Comparison of ENCODE assay signal across 23 mouse cellular contexts in the genomic region with DNA sequence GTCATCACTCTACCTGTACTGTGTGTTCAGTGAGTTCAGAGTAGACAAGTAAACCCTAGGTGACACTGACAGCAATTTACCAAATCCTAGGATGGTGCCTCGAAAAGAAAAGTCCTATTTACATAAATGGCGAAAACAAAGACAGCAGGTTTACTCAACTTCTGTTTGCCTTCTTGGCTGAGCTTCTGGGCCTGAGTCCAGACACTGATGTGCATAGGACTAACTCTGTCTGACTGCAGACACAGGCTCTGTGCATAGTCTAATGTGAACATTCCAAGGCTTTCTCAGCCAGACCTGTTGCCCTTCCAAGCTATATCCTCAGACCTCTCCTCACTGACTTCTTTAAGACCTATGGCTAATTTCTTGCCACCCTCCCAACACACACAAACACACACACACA.
DNase-seq lines count a peak whose midpoint lies in the region; ATAC-seq lines count a peak whose summit lies in the region.
"Had no signal": no experiment of that assay in that cellular context is flagged by ENCODE, and none has a peak within 500 bp of the region (broad histone marks: within the 10 kb centered on the region; RNA-seq: fewer than 3 reads in every experiment).

No protein-coding gene starts in this region.

- no peak overlapping the region for H3K9ac ChIP-seq in heart, embryonic 11.5 days (ENCODE audit: low read depth, low read length)
- H3K9ac ChIP-seq: embryonic facial prominence, embryonic 15.5 days; heart, embryonic 15.5 days; liver, embryonic 13.5 days had no signal

- no peak for ATAC-seq in heart, embryonic 11.5 days (replicated peaks; ENCODE audit: insufficient number of reproducible peaks, low FRiP score, low TSS enrichment)
- no peak for ATAC-seq in megakaryocyte progenitor cell, adult 5-6 weeks (replicated peaks; ENCODE audit: poor library complexity)
- ATAC-seq: intestine, embryonic 16.5 days had no signal

- no peak overlapping the region for H3K4me2 ChIP-seq in heart, embryonic 11.5 days
- H3K4me2 ChIP-seq: embryonic facial prominence, embryonic 15.5 days; heart, embryonic 15.5 days; liver, embryonic 13.5 days had no signal

- no peaks in the 10 kb centered on the region for H3K36me3 ChIP-seq in heart, embryonic 11.5 days (ENCODE audit: control insufficient read depth, insufficient read depth, low read length)
- H3K36me3 ChIP-seq: embryonic facial prominence, embryonic 15.5 days; forebrain, embryonic 10.5 days; G1E; heart, embryonic 15.5 days; liver, embryonic 13.5 days had no signal

- no peak overlapping the region for H3K4me3 ChIP-seq in heart, embryonic 11.5 days (ENCODE audit: low read depth, low read length)
- H3K4me3 ChIP-seq: embryonic facial prominence, embryonic 15.5 days; forebrain, embryonic 10.5 days; heart, adult 2 months; heart, embryonic 15.5 days; left cerebral cortex, adult 2 months; liver, embryonic 13.5 days had no signal

- 74% methylated on average over 2 of the region's 2 CpGs for WGBS in heart, embryonic 11.5 days (ENCODE audit: insufficient replicate concordance)

- intact Hi-C loops in left cerebral cortex, postnatal 4 days (cut with DNase I) = loop anchor here (10.0 kb wide), 1 partner anchor 1507 kb away; no protein-coding TSS in a partner anchor
- intact Hi-C loops in left cerebral cortex, postnatal 10 days (cut with DNase I) = no loop called here

- peaks cover 5% of the 10 kb centered on the region for H3K27me3 ChIP-seq in heart, embryonic 11.5 days (ENCODE audit: control insufficient read depth, insufficient read depth, low read length)

- no peaks in the 10 kb centered on the region for H3K9me3 ChIP-seq in heart, embryonic 11.5 days (replicated peaks; ENCODE audit: control insufficient read depth, low read length)
- H3K9me3 ChIP-seq: embryonic facial prominence, embryonic 15.5 days; forebrain, embryonic 10.5 days; heart, embryonic 15.5 days; liver, embryonic 13.5 days had no signal

- no peaks in the 10 kb centered on the region for H3K4me1 ChIP-seq in heart, embryonic 11.5 days (ENCODE audit: control insufficient read depth, insufficient read depth, low read length)
- H3K4me1 ChIP-seq: embryonic facial prominence, embryonic 15.5 days; liver, embryonic 13.5 days had no signal

- peak; percentile 66 for DNase-seq in cerebellum, adult 11-12 months
- no peak for DNase-seq in cerebellum, postnatal 4 days (ENCODE audit: low spot score in 2 of 2)
- DNase-seq in left cerebral cortex, postnatal 4 days = peak; percentile 61
- no peak for DNase-seq in left cerebral cortex, postnatal 10 days (ENCODE audit: extremely low spot score in 1 of 2, low spot score in 2 of 2)
- DNase-seq in brain, adult 2 months (ENCODE audit: low read depth, low spot score) = peak; percentile 84
- peak; percentile 76 for DNase-seq in cerebellum, adult 9-10 months
- DNase-seq: gastrocnemius, postnatal 25 days; heart, adult 2 months; heart, postnatal 4 days; kidney, postnatal 36 days; liver, embryonic 13.5 days; midbrain, embryonic 14.5 days; right cerebral cortex, adult 18-20 months; thymus, postnatal 14 days had no signal

- no peak overlapping the region for H3K27ac ChIP-seq in heart, embryonic 11.5 days (ENCODE audit: low read depth, low read length)
- H3K27ac ChIP-seq: embryonic facial prominence, embryonic 15.5 days; forebrain, embryonic 10.5 days; heart, adult 2 months; heart, embryonic 15.5 days; left cerebral cortex, adult 2 months; liver, embryonic 13.5 days; macrophage had no signal

Comparison
In these comparisons a context has a peak if more than half of its experiments do, and no peak if none do; other contexts are left out.
1. DNase-seq: peak in cerebellum, adult 11-12 months (single experiment), left cerebral cortex, postnatal 4 days (single experiment), brain, adult 2 months (single experiment) and cerebellum, adult 9-10 months (single experiment); none in cerebellum, postnatal 4 days (0 of 2) and left cerebral cortex, postnatal 10 days (0 of 2).